Mouse (Mus musculus) liver, embryonic 13.5 days (tissue): ENCODE results near the gene Mtmr11. TPM values are rescaled to one million over a fixed set of nuclear protein-coding genes. Genes with fewer than 3 reads are reported as not detected.
"Not testable (repeated sequence)": the region's sequence is repeated elsewhere in the genome, so short reads cannot be mapped to it uniquely, and the experiment has no call there.

Experiments used
- ATAC-seq: fragments of 200-750 bp; cut with Nextera tagmentation; 2 replicates; pipeline ENCODE4 v1.8.0; 2017; ENCODE audit warnings: low read depth, mild to moderate bottlenecking, moderate number of reproducible peaks, moderate library complexity
- DNase-seq: peaks from one replicate; pipeline ENCODE4 v3.0.0; 2022
- H3K27ac ChIP-seq: fragments of 300-500 bp; sonication (generic); 2 replicates; pipeline ENCODE4 v1.5.1; 2015; ENCODE audit warnings: moderate library complexity, mild to moderate bottlenecking, inconsistent platforms
- H3K27me3 ChIP-seq: fragments of 300-500 bp; sonication (generic); 2 replicates; pipeline ENCODE4 v1.6.1; 2015; ENCODE audit warnings: mild to moderate bottlenecking, inconsistent platforms
- H3K36me3 ChIP-seq: fragments of 300-500 bp; sonication (generic); 2 replicates; pipeline ENCODE4 v1.6.1; 2015; ENCODE audit warnings: mild to moderate bottlenecking, inconsistent platforms
- H3K4me1 ChIP-seq: fragments of 300-500 bp; sonication (generic); replicated peaks from 2 replicates; pipeline ENCODE4 v1.6.1; 2015; ENCODE audit warnings: inconsistent platforms
- H3K4me2 ChIP-seq: fragments of 300-500 bp; sonication (generic); 2 replicates; pipeline ENCODE4 v1.6.1; 2015; ENCODE audit warnings: inconsistent platforms, mild to moderate bottlenecking, moderate library complexity
- H3K4me3 ChIP-seq: fragments of 300-500 bp; sonication (generic); replicated peaks from 2 replicates; pipeline ENCODE4 v1.5.1; 2015; ENCODE audit warnings: mild to moderate bottlenecking, inconsistent platforms
- H3K9ac ChIP-seq: fragments of 300-500 bp; sonication (generic); 2 replicates; pipeline ENCODE4 v1.6.1; 2015; ENCODE audit warnings: mild to moderate bottlenecking, inconsistent platforms
- H3K9me3 ChIP-seq: fragments of 300-500 bp; sonication (generic); replicated peaks from 2 replicates; pipeline ENCODE4 v1.6.1; 2016; ENCODE audit warnings: inconsistent platforms
- WGBS: fragments of 180-500 bp; shearing (Covaris S2); methylation state at CpG from one replicate; pipeline ENCODE4 v1.1.7; 2015; ENCODE audit not compliant: insufficient replicate concordance; 5-methylcytosine and 5-hydroxymethylcytosine counted together
- polyA plus RNA-seq: library from polyadenylated mRNA; unstranded; fragments of >200 nt; fragmentation: Nextera tagmentation; extraction: Ambion mirVana; gene quantifications from 2 replicates; pipeline ENCODE4 v1.2.1, GENCODE M21; 2015

Mtmr11 gene
- polyA plus RNA-seq, 1 experiment from 2014 or later: 1.9 TPM

- ATAC-seq (no peak), DNase-seq (no peak)
- Histone ChIP-seq H3K27me3 (peaks cover 11% of the 10 kb centered on the region; the same call in 1 of the 2 replicates), H3K9me3 (peaks cover 4% of the 10 kb centered on the region), H3K4me3 (no peak overlapping the region), H3K36me3 (peaks cover 6% of the 10 kb centered on the region; the same call in 1 of the 2 replicates), H3K9ac (no peak overlapping the region), H3K4me2 (no peak overlapping the region), H3K27ac (no peak overlapping the region), H3K4me1 (peaks cover 15% of the 10 kb centered on the region)
- WGBS: 55% methylated on average over 12 of the region's 12 CpGs
These were observed 31.2 kb downstream of the Mtmr11 start for GRCm38 (mm10) chr3:96192977-96193376.

- peaks cover 11% of the 10 kb centered on the region; the same call in 1 of the 2 replicates for H3K27me3 ChIP-seq
- no peak overlapping the region for H3K4me3 ChIP-seq
- ATAC-seq: no peak
- H3K27ac ChIP-seq: no peak overlapping the region
- H3K4me2 ChIP-seq: no peak overlapping the region
- DNase-seq: no peak
- H3K36me3 ChIP-seq: peaks cover 6% of the 10 kb centered on the region; the same call in 1 of the 2 replicates
- WGBS: 62% methylated on average over 10 of the region's 10 CpGs
- H3K9ac ChIP-seq: no peak overlapping the region
- peaks cover 4% of the 10 kb centered on the region for H3K9me3 ChIP-seq
- peaks cover 30% of the 10 kb centered on the region for H3K4me1 ChIP-seq
These were observed 33.2 kb downstream of the Mtmr11 start for GRCm38 (mm10) chr3:96194966-96195365.

GRCm38 (mm10) chr3:96195616-96196313 is 34.0 kb downstream of the Mtmr11 start:
- WGBS: 84% methylated on average over 11 of the region's 11 CpGs
- H3K27me3 ChIP-seq: peaks cover 11% of the 10 kb centered on the region; the same call in 1 of the 2 replicates
- DNase-seq (no peak), ATAC-seq (no peak)
- peak overlapping the region; percentile 99; the same call in 1 of the 2 replicates for H3K4me2 ChIP-seq
- H3K9me3 ChIP-seq: peaks cover 4% of the 10 kb centered on the region
- H3K4me1 ChIP-seq: peaks cover 30% of the 10 kb centered on the region
- H3K27ac ChIP-seq: no peak overlapping the region; the same call in 1 of the 2 replicates
- H3K36me3 ChIP-seq: peaks cover 6% of the 10 kb centered on the region; the same call in 1 of the 2 replicates
- H3K4me3 ChIP-seq: no peak overlapping the region; the same call in 1 of the 2 replicates
- no peak overlapping the region for H3K9ac ChIP-seq

- H3K36me3 ChIP-seq: peaks cover 6% of the 10 kb centered on the region; the same call in 1 of the 2 replicates
These were observed 34.8 kb downstream of the Mtmr11 start for GRCm38 (mm10) chr3:96196437-96197128.

GRCm38 (mm10) chr3:96197129-96197749 is 35.4 kb downstream of the Mtmr11 start:
- peak; percentile 83 for DNase-seq
- ATAC-seq: peak; percentile 89
- H3K4me3 ChIP-seq: peak overlapping the region; percentile 74
- H3K9me3 ChIP-seq: peaks cover 4% of the 10 kb centered on the region
- H3K36me3 ChIP-seq: peaks cover 6% of the 10 kb centered on the region; the same call in 1 of the 2 replicates
- WGBS: under 1% methylated on average over 50 of the region's 50 CpGs
- peak overlapping the region; percentile 99 for H3K4me2 ChIP-seq
- peaks cover 11% of the 10 kb centered on the region; the same call in 1 of the 2 replicates for H3K27me3 ChIP-seq
- peak overlapping the region; percentile 89 for H3K9ac ChIP-seq
- H3K4me1 ChIP-seq: peaks cover 30% of the 10 kb centered on the region
- H3K27ac ChIP-seq: peak overlapping the region; percentile 93

More at GRCm38 (mm10) chr3:96196437-96197128, 34.8 kb downstream of the Mtmr11 start:
- Histone ChIP-seq H3K4me1 (peaks cover 30% of the 10 kb centered on the region), H3K9me3 (peaks cover 4% of the 10 kb centered on the region), H3K4me3 (peak overlapping the region; percentile 74), H3K9ac (peak overlapping the region; percentile 89), H3K27me3 (peaks cover 11% of the 10 kb centered on the region; the same call in 1 of the 2 replicates), H3K4me2 (peak overlapping the region; percentile 99), H3K27ac (peak overlapping the region; percentile 93)
- WGBS: 15% methylated on average over 27 of the region's 27 CpGs
- ATAC-seq (no peak), DNase-seq (peak; percentile 15)

GRCm38 (mm10) chr3:96198181-96198580 is 36.4 kb downstream of the Mtmr11 start:
- Histone ChIP-seq H3K9ac (peak overlapping the region; percentile 60), H3K27me3 (peaks cover 6% of the 10 kb centered on the region; the same call in 1 of the 2 replicates), H3K36me3 (peaks cover 6% of the 10 kb centered on the region; the same call in 1 of the 2 replicates), H3K27ac (peak overlapping the region; percentile 70), H3K4me1 (peaks cover 30% of the 10 kb centered on the region), H3K9me3 (peaks cover 4% of the 10 kb centered on the region), H3K4me3 (peak overlapping the region; percentile 74), H3K4me2 (peak overlapping the region; percentile 99)
- peak; percentile 30 for ATAC-seq
- DNase-seq: peak; percentile 29
- under 1% methylated on average over 6 of the region's 6 CpGs for WGBS

GRCm38 (mm10) chr3:96198601-96199251 is 36.9 kb downstream of the Mtmr11 start:
- not testable (repeated sequence) for H3K36me3 ChIP-seq, DNase-seq, H3K4me3 ChIP-seq, H3K27me3 ChIP-seq, H3K9me3 ChIP-seq, ATAC-seq, H3K27ac ChIP-seq
- WGBS: 15% methylated on average over 8 of the region's 8 CpGs
- Histone ChIP-seq H3K9ac (0 out of 2 replicates have a peak overlapping the region, but pooled peaks have one; percentile 33), H3K4me1 (peaks cover 30% of the 10 kb centered on the region), H3K4me2 (peak overlapping the region; percentile 38; the same call in 1 of the 2 replicates)

GRCm38 (mm10) chr3:96199731-96200130 is 37.9 kb downstream of the Mtmr11 start:
- no peak for ATAC-seq
- H3K4me1 ChIP-seq: peaks cover 30% of the 10 kb centered on the region

GRCm38 (mm10) chr3:96207819-96208218 is 46.0 kb downstream of the Mtmr11 start:
- no peak overlapping the region for H3K4me3 ChIP-seq
- H3K4me2 ChIP-seq: no peak overlapping the region
- DNase-seq: no peak
- 0 out of 2 replicates have a peak, but pooled peaks cover 6% of the 10 kb centered on the region for H3K4me1 ChIP-seq
- H3K27ac ChIP-seq: no peak overlapping the region
- 69% methylated on average over 3 of the region's 3 CpGs for WGBS
- no peaks in the 10 kb centered on the region for H3K9me3 ChIP-seq
- H3K27me3 ChIP-seq: 0 out of 2 replicates have a peak, but pooled peaks cover 2% of the 10 kb centered on the region
- no peak for ATAC-seq
- no peak overlapping the region for H3K9ac ChIP-seq
- no peaks in the 10 kb centered on the region for H3K36me3 ChIP-seq

More at GRCm38 (mm10) chr3:96199731-96200130, 37.9 kb downstream of the Mtmr11 start:
- Histone ChIP-seq H3K36me3 (peaks cover 6% of the 10 kb centered on the region; the same call in 1 of the 2 replicates), H3K9me3 (peaks cover 4% of the 10 kb centered on the region), H3K27me3 (no peaks in the 10 kb centered on the region), H3K4me3 (no peak overlapping the region), H3K9ac (no peak overlapping the region), H3K4me2 (no peak overlapping the region), H3K27ac (no peak overlapping the region)
- DNase-seq: no peak
- 45% methylated on average over 2 of the region's 2 CpGs for WGBS

GRCm38 (mm10) chr3:96209242-96209641 is 47.4 kb downstream of the Mtmr11 start:
- 27% methylated on average over 15 of the region's 15 CpGs for WGBS
- Histone ChIP-seq H3K27me3 (0 out of 2 replicates have a peak, but pooled peaks cover 4% of the 10 kb centered on the region), H3K4me1 (peaks cover 6% of the 10 kb centered on the region; the same call in 1 of the 2 replicates), H3K27ac (no peak overlapping the region), H3K4me2 (no peak overlapping the region), H3K9ac (no peak overlapping the region), H3K4me3 (no peak overlapping the region), H3K9me3 (no peaks in the 10 kb centered on the region), H3K36me3 (no peaks in the 10 kb centered on the region)
- DNase-seq (no peak), ATAC-seq (no peak)
